Mouse (Mus musculus) erythroblast, embryonic 14.5 days (primary cell): Measurements from ENCODE around the gene Srgap1. TPM values are rescaled to one million over a fixed set of nuclear protein-coding genes. Genes with fewer than 3 reads are reported as not detected.

ENCODE experiments used
- H3K27me3 ChIP-seq: 2 replicates; pipeline ENCODE4 v1.6.1; 2012; ENCODE audit warnings: inconsistent platforms; ENCODE audit not compliant: control insufficient read depth
- H3K36me3 ChIP-seq: 2 replicates; pipeline ENCODE4 v1.6.1; 2012; ENCODE audit warnings: mild to moderate bottlenecking, inconsistent platforms; ENCODE audit not compliant: control insufficient read depth
- H3K4me1 ChIP-seq: 2 replicates; pipeline ENCODE4 v1.6.1; 2012; ENCODE audit warnings: inconsistent platforms; ENCODE audit not compliant: control insufficient read depth
- H3K4me3 ChIP-seq: replicated peaks from 2 replicates; pipeline ENCODE3; 2012; ENCODE audit warnings: moderate library complexity, mild to moderate bottlenecking, inconsistent platforms
- H3K9me3 ChIP-seq: 2 replicates; pipeline ENCODE4 v1.6.1; 2012; ENCODE audit warnings: low read length, inconsistent platforms, mixed read lengths; ENCODE audit not compliant: control insufficient read depth
- GATA1 ChIP-seq: IDR thresholded peaks from 2 replicates; pipeline ENCODE4 v1.6.1; 2012; ENCODE audit warnings: low read length, inconsistent platforms, mixed read lengths
- TAL1 ChIP-seq: IDR thresholded peaks from 3 replicates; pipeline ENCODE4 v1.6.1; 2012; ENCODE audit warnings: low read length, inconsistent platforms, mixed read lengths
- polyA plus RNA-seq: library from polyadenylated mRNA; stranded (reverse); fragments of >175 nt; gene quantifications from 2 replicates; pipeline ENCODE4 v1.2.3, GENCODE M21; 2012

Gene Srgap1
- polyA plus RNA-seq, 1 experiment: 0.20 TPM

- Histone ChIP-seq H3K36me3 (no peaks in the 10 kb centered on the region), H3K4me3 (no peak overlapping the region), H3K4me1 (no peaks in the 10 kb centered on the region), H3K9me3 (no peaks in the 10 kb centered on the region), H3K27me3 (no peaks in the 10 kb centered on the region)
- TF ChIP-seq GATA1 (no peak), TAL1 (no peak)
These were observed 160.3 kb downstream of the Srgap1 start for GRCm38 (mm10) chr10:121886805-121887204.

- H3K9me3 ChIP-seq: no peaks in the 10 kb centered on the region
These were observed 161.4 kb downstream of the Srgap1 start for GRCm38 (mm10) chr10:121885512-121886218.

GRCm38 (mm10) chr10:121882461-121882860, 164.7 kb downstream of the Srgap1 start:
- H3K4me1 ChIP-seq: no peaks in the 10 kb centered on the region
- TF ChIP-seq TAL1: no peak
- no peak for TF ChIP-seq GATA1
- H3K27me3 ChIP-seq: no peaks in the 10 kb centered on the region
- H3K4me3 ChIP-seq: no peak overlapping the region
- no peaks in the 10 kb centered on the region for H3K36me3 ChIP-seq
- no peaks in the 10 kb centered on the region for H3K9me3 ChIP-seq

More at GRCm38 (mm10) chr10:121885512-121886218, 161.4 kb downstream of the Srgap1 start:
- Histone ChIP-seq H3K4me1 (no peaks in the 10 kb centered on the region), H3K36me3 (no peaks in the 10 kb centered on the region), H3K4me3 (no peak overlapping the region), H3K27me3 (no peaks in the 10 kb centered on the region)
- TF ChIP-seq TAL1 (no peak), GATA1 (no peak)

- H3K4me1 ChIP-seq: no peaks in the 10 kb centered on the region
- no peaks in the 10 kb centered on the region for H3K36me3 ChIP-seq
- no peaks in the 10 kb centered on the region for H3K9me3 ChIP-seq
- H3K27me3 ChIP-seq: no peaks in the 10 kb centered on the region
- no peak for TF ChIP-seq TAL1
- TF ChIP-seq GATA1: no peak
- H3K4me3 ChIP-seq: no peak overlapping the region
These were observed 168.3 kb downstream of the Srgap1 start for GRCm38 (mm10) chr10:121878855-121879254.

- Histone ChIP-seq H3K9me3 (no peaks in the 10 kb centered on the region), H3K27me3 (no peaks in the 10 kb centered on the region), H3K4me1 (no peaks in the 10 kb centered on the region), H3K36me3 (no peaks in the 10 kb centered on the region), H3K4me3 (no peak overlapping the region)
- no peak for TF ChIP-seq TAL1
- no peak for TF ChIP-seq GATA1
These were observed 169.2 kb downstream of the Srgap1 start for GRCm38 (mm10) chr10:121877906-121878305.

GRCm38 (mm10) chr10:121873063-121873489, 174.0 kb downstream of the Srgap1 start:
- Histone ChIP-seq H3K36me3 (no peaks in the 10 kb centered on the region), H3K9me3 (peaks cover 6% of the 10 kb centered on the region), H3K4me1 (no peaks in the 10 kb centered on the region), H3K4me3 (no peak overlapping the region), H3K27me3 (no peaks in the 10 kb centered on the region)
- TF ChIP-seq GATA1 (no peak), TAL1 (no peak)

- no peaks in the 10 kb centered on the region for H3K36me3 ChIP-seq
- H3K4me1 ChIP-seq: no peaks in the 10 kb centered on the region
- no peaks in the 10 kb centered on the region for H3K27me3 ChIP-seq
- H3K9me3 ChIP-seq: peaks cover 6% of the 10 kb centered on the region
- TF ChIP-seq GATA1 (no peak), TAL1 (no peak)
- no peak overlapping the region for H3K4me3 ChIP-seq
These were observed 177.2 kb downstream of the Srgap1 start for GRCm38 (mm10) chr10:121869941-121870340.

- Histone ChIP-seq H3K36me3 (no peaks in the 10 kb centered on the region), H3K4me1 (no peaks in the 10 kb centered on the region), H3K9me3 (peaks cover 6% of the 10 kb centered on the region), H3K4me3 (no peak overlapping the region), H3K27me3 (no peaks in the 10 kb centered on the region)
- TF ChIP-seq GATA1: no peak
These were observed 178.9 kb downstream of the Srgap1 start for GRCm38 (mm10) chr10:121868255-121868654.

- Histone ChIP-seq H3K36me3 (no peaks in the 10 kb centered on the region), H3K27me3 (no peaks in the 10 kb centered on the region), H3K4me3 (no peak overlapping the region), H3K9me3 (peaks cover 6% of the 10 kb centered on the region), H3K4me1 (no peaks in the 10 kb centered on the region)
- no peak for TF ChIP-seq GATA1
- no peak for TF ChIP-seq TAL1
These were observed 181.4 kb downstream of the Srgap1 start for GRCm38 (mm10) chr10:121865503-121866239.
